Mouse (Mus musculus) frontal cortex, postnatal 36 days (tissue): ENCODE data around the gene Lrrc4b.

Experiments used
- DNase-seq, 2 experiments: peaks; one replicate each; pipeline ENCODE4 v3.0.0; 2022; ENCODE audit warnings: low spot score in 2 of 2

The Lrrc4b gene

DNA sequence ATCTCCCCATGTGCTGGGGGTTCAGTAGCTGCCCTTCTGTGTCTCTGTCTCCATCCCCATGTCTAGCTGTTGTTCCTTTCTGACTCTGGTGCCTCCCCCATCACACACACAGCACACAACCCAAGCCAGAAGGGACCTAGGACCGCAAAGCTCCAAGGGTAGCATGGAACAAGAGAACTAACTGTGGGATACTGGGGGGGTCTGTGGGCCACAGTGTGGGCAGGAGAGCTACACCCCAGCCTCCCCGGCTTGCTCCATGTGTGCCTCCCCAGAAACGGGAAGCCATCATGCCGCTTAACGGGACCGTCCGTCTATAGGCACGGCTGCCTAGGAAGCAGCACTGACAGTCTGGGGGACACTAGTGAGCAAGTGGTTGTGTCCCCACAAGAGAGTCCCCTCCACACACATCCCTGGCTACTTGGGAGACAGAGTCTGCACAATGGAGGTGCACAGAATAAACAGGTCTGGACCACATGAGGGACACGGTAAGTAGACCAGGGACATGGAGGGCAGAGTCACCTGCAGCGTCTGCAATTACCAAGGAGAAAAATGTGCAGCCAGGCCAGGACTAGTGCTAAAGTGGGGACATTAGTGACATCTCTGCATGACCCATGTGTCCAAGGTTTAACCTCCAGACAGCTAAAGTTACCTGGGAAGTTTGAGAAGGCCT is 34.9 kb downstream of the Lrrc4b start:
- no peak for DNase-seq

DNA sequence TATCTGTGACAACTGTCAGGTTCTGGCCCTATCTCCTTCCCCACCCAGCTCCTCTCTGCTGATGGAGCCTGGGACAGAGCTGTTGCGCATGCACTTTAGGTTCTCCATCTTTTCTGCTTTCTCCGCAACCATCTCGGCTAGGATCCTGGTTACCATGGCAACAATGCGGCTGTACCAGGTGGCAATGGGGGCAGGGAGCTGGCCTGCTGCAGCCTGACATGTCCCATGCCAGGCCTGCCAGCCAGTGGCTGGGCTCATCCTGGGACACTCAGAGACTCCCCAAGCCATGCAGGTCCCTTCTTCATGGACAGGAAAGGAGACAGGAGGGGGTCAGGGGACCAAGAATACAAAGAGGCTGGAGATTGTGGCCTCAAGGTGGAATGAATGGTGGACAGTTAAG is 35.7 kb downstream of the Lrrc4b start:
- peak in 1 of 2 experiments; percentile 86 for DNase-seq

DNA sequence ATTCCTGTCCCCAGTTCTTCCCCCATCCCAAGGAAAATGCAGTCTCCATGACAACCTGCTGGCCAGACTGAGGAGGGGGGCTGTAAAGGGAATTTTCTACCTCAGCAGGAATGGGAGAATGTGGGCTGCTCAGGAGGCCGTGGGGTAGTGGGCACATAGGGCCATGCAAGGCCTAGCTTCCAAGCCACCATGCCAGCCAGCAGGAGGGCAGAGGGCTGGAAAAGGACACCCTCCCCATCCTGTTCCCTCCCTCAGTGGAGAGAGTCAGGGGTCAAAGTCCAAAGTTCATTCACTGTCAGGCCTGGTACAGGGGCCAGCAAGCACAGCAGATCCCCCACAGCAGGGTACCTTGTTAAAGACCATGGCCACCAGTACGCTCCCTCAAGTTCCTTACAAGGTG is 36.3 kb downstream of the Lrrc4b start, which contains the start of gene Aspdh:
Gene Aspdh (plus strand): TSS at position 281 of the 400 bp plus-strand sequence.
- DNase-seq = no peak

DNA sequence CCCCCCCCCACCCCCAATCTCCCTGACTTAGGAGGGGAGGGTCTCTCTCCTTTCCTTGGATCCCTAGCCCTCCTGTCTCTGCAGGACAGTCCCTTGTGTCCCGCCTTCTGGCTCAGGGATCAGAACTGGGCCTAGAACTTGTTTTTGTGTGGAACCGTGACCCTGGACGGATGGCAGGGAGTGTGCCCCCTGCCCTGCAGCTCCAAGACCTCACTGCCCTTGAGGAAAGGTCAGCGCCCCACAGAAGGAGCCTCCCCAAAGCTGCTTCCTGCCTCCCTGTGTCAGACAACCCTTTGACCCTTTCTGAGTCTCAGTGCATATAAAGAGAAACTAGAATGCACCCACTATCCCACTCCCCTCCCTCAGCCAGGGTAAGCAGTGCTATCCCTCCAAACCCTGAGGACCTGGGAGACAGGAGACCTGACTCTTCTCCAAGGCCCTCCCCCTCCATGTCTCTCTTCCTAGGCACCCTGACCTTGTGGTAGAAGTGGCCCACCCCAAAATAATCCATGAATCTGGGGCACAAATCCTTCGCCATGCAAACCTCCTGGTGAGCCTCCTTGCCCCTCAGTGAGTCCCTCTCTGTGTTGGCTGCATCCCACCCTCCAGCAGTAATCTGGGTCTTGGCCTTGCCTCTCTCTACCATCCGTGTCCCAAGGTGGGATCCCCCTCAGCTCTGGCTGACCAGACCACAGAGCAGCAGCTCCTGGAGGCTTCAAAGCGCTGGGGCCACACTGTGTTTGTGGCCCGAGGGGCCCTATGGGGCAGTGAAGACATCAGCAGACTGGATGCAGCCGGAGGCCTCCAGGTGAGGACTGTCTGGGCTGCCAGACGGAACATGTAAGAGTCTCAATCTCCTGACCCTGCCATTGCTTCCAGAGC is 37.4 kb downstream of the Lrrc4b start:
- no peak for DNase-seq

DNA sequence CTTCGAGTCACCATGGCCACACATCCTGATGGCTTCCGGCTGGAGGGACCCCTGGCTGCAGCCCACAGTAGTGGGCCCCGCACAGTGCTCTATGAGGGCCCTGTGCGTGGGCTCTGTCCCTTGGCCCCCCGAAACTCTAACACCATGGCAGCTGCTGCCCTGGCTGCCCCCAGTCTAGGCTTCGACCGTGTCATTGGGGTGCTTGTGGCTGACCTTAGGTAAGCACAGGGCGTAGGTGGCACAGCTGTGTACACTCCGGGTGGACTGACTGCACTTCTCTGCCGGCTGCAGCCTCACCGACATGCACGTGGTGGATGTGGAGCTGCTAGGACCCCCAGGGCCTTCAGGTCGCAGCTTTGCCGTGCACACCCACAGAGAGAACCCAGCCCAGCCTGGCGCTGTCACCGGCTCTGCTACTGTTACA is 38.1 kb downstream of the Lrrc4b start:
- DNase-seq = no peak

DNA sequence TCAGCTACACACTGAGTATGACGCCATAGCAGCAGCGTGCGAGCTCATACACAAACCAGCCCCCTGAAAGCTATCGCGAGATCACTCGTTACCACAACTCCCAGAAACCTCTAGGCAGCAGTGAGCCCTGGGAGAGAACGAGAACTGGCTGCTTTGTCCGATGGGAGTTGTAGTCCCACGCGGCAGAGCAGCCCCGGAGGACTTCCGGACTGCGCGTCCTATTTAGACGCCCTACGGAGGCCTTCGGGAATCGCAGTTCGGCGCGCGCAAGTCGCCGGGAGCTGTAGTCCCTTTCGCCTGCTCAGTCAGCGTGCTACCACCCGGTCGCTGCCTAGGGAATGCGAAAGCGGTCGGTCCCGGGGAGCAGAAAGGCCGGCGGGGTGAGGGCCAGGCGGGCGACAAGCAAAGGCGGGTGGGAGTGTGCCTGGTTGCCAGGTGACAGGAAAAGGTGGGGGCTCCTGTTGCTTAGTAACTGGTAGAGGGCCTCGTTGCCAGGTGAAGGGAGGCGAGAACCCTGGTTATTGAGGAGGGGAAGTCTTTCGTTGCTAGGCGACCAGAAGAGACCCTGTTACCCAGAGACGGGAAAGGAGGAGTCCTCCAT is 39.1 kb downstream of the Lrrc4b start, which contains the start of gene Josd2:
Gene Josd2 (plus strand): TSS at position 170 of the 601 bp plus-strand sequence.
- peak; percentile 96 to 98 for DNase-seq

DNA sequence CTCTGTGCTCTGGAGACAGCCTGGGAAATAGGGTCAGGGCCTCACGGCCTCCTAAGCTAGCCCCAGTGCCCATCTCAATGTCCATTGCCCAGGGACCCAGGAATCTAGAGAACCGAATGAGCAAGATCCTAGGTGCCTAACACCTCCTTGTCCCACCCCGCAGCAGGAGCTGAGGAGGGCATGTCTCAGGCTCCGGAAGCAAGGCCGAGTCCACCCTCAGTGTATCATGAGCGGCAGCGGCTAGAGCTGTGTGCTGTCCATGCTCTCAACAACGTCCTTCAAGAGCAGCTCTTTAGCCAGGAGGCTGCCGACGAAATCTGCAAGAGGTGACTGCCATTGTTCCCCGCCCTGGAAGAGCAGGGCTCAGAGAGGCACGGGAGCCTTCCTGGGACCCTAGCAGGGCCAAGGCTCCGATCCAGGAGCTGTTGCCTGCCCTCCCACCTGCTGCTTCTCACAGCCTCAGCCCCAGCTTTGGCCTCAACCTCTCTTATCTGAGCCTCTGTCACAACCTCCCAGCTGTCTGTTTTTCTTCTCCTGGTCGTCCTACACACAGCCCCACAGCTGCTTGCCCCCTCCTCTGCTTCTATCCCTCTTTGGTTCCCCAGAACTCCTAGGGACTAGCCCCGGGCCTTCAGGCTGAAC is 39.9 kb downstream of the Lrrc4b start:
- DNase-seq = no peak

DNA sequence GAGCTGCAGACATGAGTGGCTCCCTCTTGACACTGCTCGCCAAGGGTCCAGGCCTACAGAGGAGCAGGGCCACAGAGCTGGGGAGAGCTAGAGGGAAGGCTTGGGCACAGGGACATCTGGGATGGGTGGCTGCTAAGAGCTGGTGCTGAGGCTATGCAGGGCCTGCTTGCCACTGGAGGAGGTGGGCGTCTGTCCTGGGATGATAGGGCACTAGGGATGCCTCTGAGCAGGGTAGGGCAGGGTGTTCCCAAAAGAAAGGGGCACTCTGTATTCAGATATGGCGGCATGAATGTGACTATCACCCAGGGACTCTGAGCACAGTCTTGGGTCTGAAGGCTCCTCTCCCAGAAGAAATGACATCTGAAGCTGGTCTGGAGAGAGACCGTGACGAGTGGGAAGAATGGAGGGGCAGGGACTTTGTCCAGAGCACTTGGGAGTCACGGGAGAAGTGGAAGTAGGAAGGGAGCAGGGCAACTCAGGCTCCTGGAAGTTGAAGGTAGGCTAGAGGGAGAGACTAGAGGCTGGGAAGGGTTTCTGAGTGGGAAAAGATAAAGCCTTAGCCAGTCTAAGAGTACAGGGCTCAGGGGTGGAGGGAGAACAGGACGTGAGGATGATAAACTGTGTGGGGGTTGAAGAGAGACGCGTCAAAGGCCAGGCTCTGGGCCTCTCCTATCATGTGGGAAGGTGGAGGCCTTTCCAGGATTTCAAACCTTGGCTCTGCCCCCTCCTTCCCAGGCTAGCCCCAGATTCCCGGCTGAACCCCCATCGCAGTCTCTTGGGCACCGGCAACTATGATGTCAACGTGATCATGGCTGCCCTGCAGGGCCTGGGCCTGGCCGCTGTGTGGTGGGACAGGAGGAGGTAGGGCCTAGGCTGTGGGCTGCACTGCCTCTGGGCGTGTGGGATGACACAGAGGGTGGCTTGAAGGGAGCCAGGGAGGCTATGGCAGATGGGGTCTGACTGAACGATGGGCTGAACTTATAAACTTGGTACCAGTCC is 41.2 kb downstream of the Lrrc4b start:
- DNase-seq = no peak

DNA sequence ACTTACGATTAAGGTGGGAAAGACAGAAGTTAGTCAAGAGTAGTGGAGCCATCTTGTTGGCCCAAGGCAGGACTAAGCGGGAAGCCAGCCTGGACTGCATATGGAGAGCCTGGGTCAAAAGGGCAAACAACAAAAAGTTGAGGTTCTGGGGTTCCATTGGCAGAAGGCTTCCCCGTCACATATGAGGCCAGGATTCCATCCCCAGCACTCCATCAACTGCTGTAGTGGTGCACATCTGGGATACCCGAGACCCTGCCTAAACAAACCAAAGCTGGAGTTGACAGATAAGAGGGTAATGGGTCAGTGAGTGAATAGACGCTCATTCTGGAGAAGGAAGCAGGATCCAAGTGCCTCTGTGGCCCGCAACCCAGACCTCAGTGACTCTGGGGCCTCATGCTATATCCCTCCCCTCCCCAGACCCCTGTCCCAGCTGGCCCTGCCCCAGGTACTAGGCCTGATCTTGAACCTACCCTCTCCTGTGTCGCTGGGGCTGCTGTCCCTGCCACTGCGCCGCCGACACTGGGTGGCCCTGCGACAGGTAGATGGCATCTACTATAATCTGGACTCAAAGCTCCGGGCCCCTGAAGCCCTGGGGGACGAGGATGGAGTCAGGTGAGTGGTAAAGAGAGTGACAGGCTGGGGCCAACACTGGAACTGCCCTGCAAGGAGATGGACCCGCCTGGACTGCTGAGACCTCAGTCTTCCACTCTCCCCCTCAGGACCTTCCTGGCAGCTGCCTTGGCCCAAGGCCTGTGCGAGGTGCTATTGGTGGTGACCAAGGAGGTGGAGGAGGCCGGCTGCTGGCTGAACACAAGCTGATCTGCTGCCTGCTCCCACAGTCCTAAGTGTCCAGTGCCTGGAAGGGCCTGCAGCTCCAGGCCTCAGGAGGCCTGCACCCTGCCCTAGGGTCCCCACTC is 42.1 kb downstream of the Lrrc4b start:
- DNase-seq = no peak

DNA sequence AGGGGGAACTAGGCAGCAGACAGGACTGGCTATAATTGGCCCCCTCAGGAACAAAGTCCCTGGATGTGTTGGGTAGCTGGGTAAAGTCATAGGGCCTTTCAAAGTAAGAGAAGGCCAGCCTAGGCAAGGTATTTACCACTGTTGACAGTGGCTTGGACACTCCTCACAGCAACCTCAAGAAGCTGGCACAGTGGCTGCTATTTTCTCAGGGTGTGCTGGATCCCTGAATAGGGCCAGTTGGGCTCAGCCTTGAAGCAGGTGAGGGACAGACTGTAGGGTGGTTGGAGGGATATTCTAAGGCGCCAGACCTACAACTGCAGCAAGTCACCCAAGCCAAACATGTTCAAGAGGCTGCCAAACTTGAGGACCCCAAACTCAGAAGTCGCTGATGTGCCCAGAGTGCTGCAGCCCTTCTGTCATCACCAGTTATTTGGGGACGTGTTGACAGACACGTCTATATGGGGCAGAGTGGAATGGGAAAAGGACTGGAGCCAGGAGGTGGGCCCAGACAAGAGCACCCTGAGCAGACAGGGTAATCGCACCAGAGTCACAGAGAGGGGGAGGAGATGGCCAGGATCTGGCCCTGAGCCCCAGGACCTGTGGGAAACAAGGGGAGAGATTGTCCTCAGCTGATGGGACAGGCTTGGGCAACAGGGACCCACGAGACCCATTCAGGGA is 43.2 kb downstream of the Lrrc4b start:
- DNase-seq = no peak

DNA sequence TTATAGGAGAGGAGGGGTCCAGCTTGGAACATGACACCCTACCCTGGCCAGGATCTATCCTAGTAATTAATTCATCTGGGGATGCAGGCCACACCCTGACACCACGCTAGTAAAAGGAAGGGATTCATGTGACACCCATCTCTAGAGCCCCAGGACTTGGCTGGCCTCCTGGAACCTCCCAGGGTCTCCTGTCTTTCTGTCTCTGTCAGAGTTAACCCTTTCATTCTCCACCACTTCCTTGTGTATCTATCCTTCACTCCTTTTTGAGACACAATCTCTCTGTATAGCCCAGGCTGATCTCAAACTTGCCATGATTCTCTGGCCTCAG is 43.7 kb downstream of the Lrrc4b start:
- no peak for DNase-seq

DNA sequence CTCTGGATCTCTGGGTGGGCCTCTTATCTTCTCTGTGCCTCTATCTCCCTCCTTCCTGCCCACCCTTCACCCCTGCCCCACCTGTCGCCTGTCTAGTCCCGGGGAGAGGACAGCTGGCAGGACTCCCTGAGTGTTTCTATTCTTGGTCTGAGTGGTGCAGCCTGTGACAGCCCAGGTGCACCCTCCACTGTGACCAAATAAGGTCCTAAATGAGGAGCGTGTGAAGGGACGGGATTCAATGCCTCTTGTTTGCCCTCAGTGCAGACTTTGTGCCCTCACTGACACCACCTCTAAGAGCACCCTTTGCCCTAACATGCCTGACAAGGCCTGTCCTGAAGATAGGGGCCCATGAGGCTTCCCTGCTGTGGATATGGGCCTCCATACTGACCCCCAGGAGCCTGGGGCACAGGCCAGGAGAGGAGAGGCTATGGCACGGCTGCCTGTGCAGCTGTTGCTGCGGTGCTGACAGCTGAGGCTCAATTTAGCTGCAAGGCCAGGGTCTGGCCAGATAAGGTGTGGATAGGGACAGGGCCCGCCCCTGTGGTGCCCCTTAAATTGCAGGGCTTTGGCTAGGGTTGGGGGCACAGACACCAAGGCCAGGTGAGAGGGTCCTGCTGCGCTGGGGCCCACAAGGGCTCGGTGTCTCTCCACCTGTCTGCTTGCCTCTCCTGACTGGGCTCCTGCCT is 44.3 kb downstream of the Lrrc4b start:
- DNase-seq = no peak

DNA sequence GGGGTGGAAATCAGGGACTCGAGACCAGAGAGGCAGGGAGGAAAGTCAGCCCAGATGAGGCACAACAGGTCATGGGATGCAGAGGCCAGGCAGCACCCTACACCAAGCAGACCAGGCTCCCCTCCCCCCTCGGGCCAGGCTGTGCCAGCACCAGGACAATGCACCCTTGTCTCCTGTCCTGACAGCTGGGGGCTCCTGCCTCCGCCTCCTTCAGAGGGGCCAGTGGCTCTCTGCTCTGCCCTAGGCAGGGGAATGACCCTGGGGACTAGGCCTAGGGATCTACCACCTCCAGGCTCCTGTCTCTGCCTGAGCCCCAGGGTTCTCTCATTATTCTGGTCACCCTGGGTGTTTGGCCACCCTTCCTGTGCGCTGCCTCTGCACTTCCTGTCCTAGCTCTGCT is 45.6 kb downstream of the Lrrc4b start:
- peak in 1 of 2 experiments; percentile 70 for DNase-seq

DNA sequence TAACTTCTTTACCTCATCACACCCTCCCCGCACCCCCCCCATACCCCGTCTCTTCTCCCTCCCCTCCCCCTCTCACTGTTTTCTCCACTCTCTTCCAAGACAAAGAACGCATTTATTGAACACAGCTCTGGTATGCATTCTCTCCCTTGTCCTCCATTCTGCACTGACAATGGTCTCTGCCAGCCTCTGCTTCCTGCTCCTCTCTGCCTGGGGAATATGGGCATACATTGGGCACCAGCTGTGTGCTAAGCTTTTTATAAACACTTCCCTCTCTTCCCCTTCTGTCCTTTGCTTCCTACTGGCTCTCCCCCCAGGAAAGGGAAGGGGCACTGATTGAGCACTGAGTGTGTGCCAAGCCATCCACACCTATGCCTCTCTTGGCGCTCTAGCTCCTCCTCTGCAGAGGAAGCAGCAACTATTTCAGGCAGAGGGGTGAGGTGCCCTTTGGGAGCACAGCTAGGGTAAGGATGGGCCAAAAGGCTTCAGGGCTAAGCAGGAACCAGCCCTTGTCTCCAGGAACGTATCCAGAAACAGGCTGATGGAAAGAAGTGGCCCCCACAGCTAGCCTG is 46.3 kb downstream of the Lrrc4b start:
- DNase-seq = no peak

DNA sequence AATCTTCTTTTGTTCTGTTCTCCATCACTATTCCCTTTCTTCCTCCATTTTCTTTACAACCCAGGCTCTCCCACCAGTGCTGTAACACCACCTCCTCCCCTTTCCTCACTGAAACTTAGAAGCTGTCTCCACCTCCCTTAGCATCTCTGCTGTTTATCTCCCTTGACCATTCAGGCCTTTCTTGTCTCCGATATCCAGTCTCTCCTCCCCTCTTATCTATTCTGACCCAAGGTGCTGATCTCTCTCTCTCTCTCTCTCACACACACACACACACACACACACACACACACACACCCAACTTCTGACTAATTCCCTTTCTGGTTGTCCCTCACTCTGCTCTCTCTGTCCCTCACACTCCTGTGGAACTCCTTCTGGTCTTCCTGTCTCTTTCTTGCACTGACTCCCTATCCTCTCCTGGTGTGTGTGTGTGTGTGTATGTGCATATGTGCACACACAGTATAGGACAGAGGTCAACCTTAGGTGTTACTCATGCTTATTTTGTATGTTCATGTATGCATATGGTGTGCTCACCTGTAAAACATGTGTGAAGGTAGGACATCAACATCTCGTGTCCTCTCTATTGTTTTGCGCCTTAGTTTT is 54.1 kb downstream of the Lrrc4b start:
- DNase-seq = no peak

DNA sequence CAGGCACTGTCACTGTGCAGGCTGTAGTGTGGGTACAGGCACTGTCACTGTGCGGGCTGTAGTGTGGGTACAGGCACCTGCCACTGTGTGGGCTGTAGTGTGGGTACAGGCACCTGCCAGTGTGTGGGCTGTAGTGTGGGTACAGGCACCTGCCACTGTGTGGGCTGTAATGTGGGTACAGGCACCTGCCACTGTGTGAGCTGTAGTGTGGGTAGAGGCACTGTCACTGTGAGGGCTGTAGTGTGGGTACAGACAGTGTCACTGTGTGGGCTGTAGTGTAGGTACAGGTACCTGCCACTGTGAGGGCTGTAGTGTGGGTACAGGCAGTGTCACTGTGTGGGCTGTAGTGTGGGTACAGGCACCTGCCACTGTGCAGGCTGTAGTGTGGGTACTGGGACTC is 55.3 kb downstream of the Lrrc4b start:
- no peak for DNase-seq

DNA sequence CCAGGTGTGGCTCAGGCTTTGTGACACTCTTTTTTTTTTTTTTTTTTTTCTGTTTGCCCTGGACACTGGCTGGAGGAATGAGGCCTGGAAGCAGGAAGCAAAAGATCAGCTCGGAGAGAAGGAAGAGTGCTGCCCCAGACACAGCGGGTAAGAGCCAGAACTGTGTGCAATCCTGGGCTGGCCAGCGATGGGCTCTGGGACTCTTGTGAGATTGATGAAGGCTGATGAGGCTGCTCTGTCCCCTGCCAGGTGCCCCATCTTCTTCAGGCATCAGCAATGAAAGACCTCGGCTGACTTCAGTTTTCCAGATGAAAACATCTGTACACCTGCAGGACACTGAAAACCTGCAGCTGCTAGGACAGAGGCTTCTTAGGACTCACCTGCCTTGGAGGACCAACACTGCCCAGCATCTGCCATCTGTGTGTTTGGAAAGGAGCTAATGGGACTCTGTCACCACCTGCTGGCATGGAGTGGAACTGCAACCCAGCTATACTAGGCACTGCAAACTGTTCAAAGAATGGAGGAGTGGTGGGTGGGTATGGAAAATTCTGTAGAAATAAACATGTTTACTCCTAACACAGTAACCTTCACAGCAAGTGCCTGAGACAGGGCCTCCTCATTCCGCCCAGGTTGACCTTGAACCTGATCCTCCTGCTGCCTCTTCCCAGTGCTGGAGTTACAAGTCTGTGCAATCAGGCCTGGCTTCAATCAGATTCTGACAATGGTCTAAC is 56.2 kb downstream of the Lrrc4b start:
- peak; percentile 87 to 88 for DNase-seq
